Mouse (Mus musculus) T-cell, adult 2 months (primary cell): Measurements from ENCODE around the gene Timm17b.

Experiments used
- DNase-seq: peaks from one replicate; pipeline ENCODE4 v3.0.0; 2022; ENCODE audit warnings: low spot score

Gene Timm17b

GRCm38 (mm10) chrX:7919601-7920383, 20.6 kb downstream of the Timm17b start, which contains the start of gene Pcsk1n:
TSS of gene Pcsk1n (plus strand) at chrX:7919822.
- no peak for DNase-seq

GRCm38 (mm10) chrX:7922032-7922431, 22.9 kb downstream of the Timm17b start:
- DNase-seq = no peak

GRCm38 (mm10) chrX:7926266-7926665, 27.1 kb downstream of the Timm17b start:
- no peak for DNase-seq

- no peak for DNase-seq
Observed at GRCm38 (mm10) chrX:7927116-7927515, 28.0 kb downstream of the Timm17b start.

GRCm38 (mm10) chrX:7928270-7928790, 29.2 kb downstream of the Timm17b start, which contains the start of gene Eras:
TSS of gene Eras (minus strand) at chrX:7928607.
- no peak for DNase-seq

- no peak for DNase-seq
Observed at GRCm38 (mm10) chrX:7936874-7937273, 37.7 kb downstream of the Timm17b start.

- DNase-seq = no peak
Observed at GRCm38 (mm10) chrX:7937667-7938066, 38.5 kb downstream of the Timm17b start.

GRCm38 (mm10) chrX:7945618-7946017, 46.5 kb downstream of the Timm17b start:
- no peak for DNase-seq

GRCm38 (mm10) chrX:7947108-7947899, 48.1 kb downstream of the Timm17b start, which contains the start of gene Hdac6:
TSS of gene Hdac6 (minus strand) at chrX:7947889.
- DNase-seq = no peak

- DNase-seq = peak; percentile 90
Observed at GRCm38 (mm10) chrX:7947900-7948492, 48.8 kb downstream of the Timm17b start.

GRCm38 (mm10) chrX:7950091-7950490, 50.9 kb downstream of the Timm17b start:
- DNase-seq = no peak
